Mouse (Mus musculus) embryonic facial prominence, embryonic 13.5 days (tissue): ENCODE measurements around the gene Tmem167b. TPM values are rescaled to one million over a fixed set of nuclear protein-coding genes. Genes with fewer than 3 reads are reported as not detected.
"Not testable (repeated sequence)": the region's sequence is repeated elsewhere in the genome, so short reads cannot be mapped to it uniquely, and the experiment has no call there.

Experiments used
- ATAC-seq: fragments of 200-750 bp; cut with Nextera tagmentation; 2 replicates; pipeline ENCODE4 v1.8.0; 2017; ENCODE audit warnings: low read depth; ENCODE audit not compliant: insufficient number of reproducible peaks, insufficient read depth, low FRiP score, low TSS enrichment
- H3K27ac ChIP-seq: fragments of 300-500 bp; sonication (generic); 2 replicates; pipeline ENCODE4 v1.5.1; 2015; ENCODE audit warnings: moderate library complexity, mild to moderate bottlenecking, inconsistent platforms
- H3K27me3 ChIP-seq: fragments of 300-500 bp; sonication (generic); 2 replicates; pipeline ENCODE4 v1.6.1; 2015; ENCODE audit warnings: mild to moderate bottlenecking, inconsistent platforms
- H3K36me3 ChIP-seq: fragments of 300-500 bp; sonication (generic); 2 replicates; pipeline ENCODE4 v1.6.1; 2015; ENCODE audit warnings: mild to moderate bottlenecking, inconsistent platforms
- H3K4me1 ChIP-seq: fragments of 300-500 bp; sonication (generic); 2 replicates; pipeline ENCODE4 v1.6.1; 2015; ENCODE audit warnings: inconsistent platforms
- H3K4me2 ChIP-seq: fragments of 300-500 bp; sonication (generic); 2 replicates; pipeline ENCODE4 v1.6.1; 2015; ENCODE audit warnings: moderate library complexity, mild to moderate bottlenecking, inconsistent platforms
- H3K4me3 ChIP-seq: fragments of 300-500 bp; sonication (generic); 2 replicates; pipeline ENCODE4 v1.5.1; 2015; ENCODE audit warnings: mild to moderate bottlenecking, inconsistent platforms
- H3K9ac ChIP-seq: fragments of 300-500 bp; sonication (generic); 2 replicates; pipeline ENCODE4 v1.6.1; 2015; ENCODE audit warnings: mild to moderate bottlenecking, inconsistent platforms
- H3K9me3 ChIP-seq: fragments of 300-500 bp; sonication (generic); 2 replicates; pipeline ENCODE4 v1.6.1; 2016; ENCODE audit warnings: inconsistent platforms
- WGBS: fragments of 180-500 bp; shearing (Covaris S2); methylation state at CpG from one replicate; pipeline ENCODE4 v1.1.7; 2015; ENCODE audit warnings: mixed read lengths; 5-methylcytosine and 5-hydroxymethylcytosine counted together
- polyA plus RNA-seq: library from polyadenylated mRNA; unstranded; fragments of >200 nt; fragmentation: Nextera tagmentation; extraction: Ambion mirVana; gene quantifications from 2 replicates; pipeline ENCODE4 v1.2.1, GENCODE M21; 2015

Tmem167b gene
- polyA plus RNA-seq, 1 experiment from 2014 or later: 46.3 TPM

DNA sequence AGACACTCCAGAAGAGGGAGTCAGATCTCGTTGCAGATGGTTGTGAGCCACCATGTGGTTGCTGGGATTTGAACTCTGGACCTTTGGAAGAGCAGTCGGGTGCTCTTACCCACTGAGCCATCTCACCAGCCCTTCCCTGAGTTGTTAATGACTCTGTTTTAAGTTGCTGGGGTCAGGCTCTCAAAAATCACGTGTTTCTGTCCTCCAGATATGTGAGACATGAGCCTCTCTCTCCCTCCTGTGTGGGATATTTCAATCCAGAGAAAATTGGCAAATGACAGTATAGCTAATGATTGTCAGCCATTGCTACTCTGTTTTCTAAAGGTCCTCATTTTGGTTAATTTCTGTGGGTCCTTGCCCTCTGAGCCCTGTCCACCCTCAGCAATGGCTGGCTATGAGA is 7.4 kb upstream of the Tmem167b start:
- not testable (repeated sequence) for ATAC-seq, H3K36me3 ChIP-seq, H3K9ac ChIP-seq, H3K27me3 ChIP-seq, H3K4me2 ChIP-seq, H3K4me3 ChIP-seq, H3K27ac ChIP-seq, H3K9me3 ChIP-seq
- H3K4me1 ChIP-seq: peaks cover 23% of the 10 kb centered on the region
- WGBS: 65% methylated on average over 3 of the region's 3 CpGs

DNA sequence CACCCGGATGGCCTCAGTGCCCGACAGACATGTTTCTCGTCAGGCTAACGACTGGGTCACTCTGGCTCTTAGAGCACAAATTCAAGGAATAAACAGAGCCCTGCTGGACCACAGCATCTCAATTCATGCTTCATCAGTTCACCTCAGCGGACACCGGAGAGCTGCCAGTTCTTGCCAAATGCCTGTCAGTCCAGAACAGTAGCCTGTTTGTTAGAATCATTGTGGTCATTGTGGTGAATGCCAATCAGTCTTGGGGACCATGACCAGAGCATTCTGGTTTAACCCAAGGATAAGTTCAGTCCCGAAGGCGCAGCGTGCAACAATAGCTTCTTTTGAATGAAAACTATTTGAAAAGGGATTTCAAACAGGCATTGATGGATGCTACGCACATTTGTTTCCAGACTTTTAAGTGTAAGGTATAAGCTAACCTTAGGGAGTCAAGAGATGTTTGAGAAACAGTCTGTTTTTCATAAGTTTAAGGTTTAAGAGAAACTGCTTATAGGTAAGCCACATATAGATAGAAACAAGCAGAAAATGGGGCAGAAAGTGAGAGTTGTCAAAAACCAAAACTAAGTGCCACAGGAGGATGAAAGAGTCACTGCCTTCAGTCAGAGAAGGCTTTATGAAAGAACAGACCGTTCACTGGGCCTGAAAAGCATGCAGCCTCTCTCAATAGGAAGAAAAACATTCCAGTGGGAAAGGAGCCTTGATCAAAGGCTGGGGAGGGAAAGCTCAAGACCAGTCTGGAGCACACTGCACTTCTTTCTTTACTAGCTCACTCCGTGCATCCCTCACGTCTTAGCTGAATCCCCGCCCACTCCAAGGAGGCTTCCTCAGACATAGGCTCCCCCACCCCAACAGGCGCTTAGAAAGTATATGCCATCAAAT is 6.0 kb upstream of the Tmem167b start:
- Histone ChIP-seq H3K4me2 (no peak overlapping the region), H3K4me3 (no peak overlapping the region), H3K36me3 (no peaks in the 10 kb centered on the region), H3K9me3 (no peaks in the 10 kb centered on the region), H3K9ac (0 out of 2 replicates have a peak overlapping the region, but pooled peaks have one; percentile 6), H3K4me1 (peaks cover 16% of the 10 kb centered on the region), H3K27me3 (no peaks in the 10 kb centered on the region), H3K27ac (peak overlapping the region; percentile 60)
- no peak for ATAC-seq
- WGBS: 22% methylated on average over 15 of the region's 15 CpGs

GRCm38 (mm10) chr3:108563309-108563708 is 1.0 kb upstream of the Tmem167b start:
- Histone ChIP-seq H3K36me3 (peaks cover 18% of the 10 kb centered on the region), H3K27ac (peak overlapping the region; percentile 94), H3K9ac (peak overlapping the region; percentile 87), H3K27me3 (no peaks in the 10 kb centered on the region), H3K9me3 (no peaks in the 10 kb centered on the region), H3K4me3 (peak overlapping the region; percentile 80), H3K4me1 (peaks cover 24% of the 10 kb centered on the region), H3K4me2 (peak overlapping the region; percentile 91)
- no peak for ATAC-seq
- 7% methylated on average over 4 of the region's 4 CpGs for WGBS

GRCm38 (mm10) chr3:108562777-108563271 is 558 bp upstream of the Tmem167b start:
- H3K4me1 ChIP-seq: peaks cover 21% of the 10 kb centered on the region
- peak overlapping the region; percentile 80 for H3K4me3 ChIP-seq
- 4% methylated on average over 15 of the region's 15 CpGs for WGBS
- H3K9ac ChIP-seq: peak overlapping the region; percentile 87
- H3K27me3 ChIP-seq: no peaks in the 10 kb centered on the region
- H3K36me3 ChIP-seq: peaks cover 23% of the 10 kb centered on the region
- peak overlapping the region; percentile 91 for H3K4me2 ChIP-seq
- no peaks in the 10 kb centered on the region for H3K9me3 ChIP-seq
- peak overlapping the region; percentile 94 for H3K27ac ChIP-seq
- ATAC-seq: no peak

- H3K27ac ChIP-seq: no peak overlapping the region
- H3K36me3 ChIP-seq: peaks cover 31% of the 10 kb centered on the region
- H3K4me3 ChIP-seq: no peak overlapping the region
- no peaks in the 10 kb centered on the region for H3K27me3 ChIP-seq
- H3K9ac ChIP-seq: no peak overlapping the region
- no peak overlapping the region for H3K4me2 ChIP-seq
- WGBS: 96% methylated on average over 4 of the region's 4 CpGs
- ATAC-seq: no peak
- peaks cover 16% of the 10 kb centered on the region for H3K4me1 ChIP-seq
- H3K9me3 ChIP-seq: no peaks in the 10 kb centered on the region
Measured at GRCm38 (mm10) chr3:108557888-108558287, 4.4 kb downstream of the Tmem167b start.

GRCm38 (mm10) chr3:108554587-108555312 is 7.5 kb downstream of the Tmem167b start:
- peaks cover 26% of the 10 kb centered on the region for H3K36me3 ChIP-seq
- H3K9ac ChIP-seq: peak overlapping the region; percentile 96
- H3K4me1 ChIP-seq: no peaks in the 10 kb centered on the region; the same call in 1 of the 2 replicates
- H3K9me3 ChIP-seq: no peaks in the 10 kb centered on the region
- ATAC-seq: peak; percentile 95
- no peaks in the 10 kb centered on the region for H3K27me3 ChIP-seq
- H3K27ac ChIP-seq: peak overlapping the region; percentile 92
- H3K4me2 ChIP-seq: peak overlapping the region; percentile 69
- peak overlapping the region; percentile 83 for H3K4me3 ChIP-seq
- 14% methylated on average over 22 of the region's 22 CpGs for WGBS

- Histone ChIP-seq H3K4me2 (peak overlapping the region; percentile 69), H3K27me3 (no peaks in the 10 kb centered on the region), H3K4me1 (no peaks in the 10 kb centered on the region; the same call in 1 of the 2 replicates), H3K9me3 (no peaks in the 10 kb centered on the region), H3K27ac (peak overlapping the region; percentile 92), H3K4me3 (peak overlapping the region; percentile 83), H3K36me3 (peaks cover 21% of the 10 kb centered on the region), H3K9ac (peak overlapping the region; percentile 96)
- WGBS: under 1% methylated on average over 39 of the region's 42 CpGs
- ATAC-seq: peak; percentile 12; the same call in 1 of the 2 replicates
Measured at GRCm38 (mm10) chr3:108554111-108554561, 8.1 kb downstream of the Tmem167b start.

GRCm38 (mm10) chr3:108542299-108542698 is 20.0 kb downstream of the Tmem167b start:
- 78% methylated on average over 11 of the region's 11 CpGs for WGBS
- Histone ChIP-seq H3K27ac (no peak overlapping the region), H3K4me1 (peaks cover 5% of the 10 kb centered on the region), H3K9me3 (no peaks in the 10 kb centered on the region), H3K4me2 (no peak overlapping the region), H3K36me3 (no peaks in the 10 kb centered on the region), H3K4me3 (no peak overlapping the region), H3K9ac (no peak overlapping the region), H3K27me3 (no peaks in the 10 kb centered on the region)
- no peak for ATAC-seq

DNA sequence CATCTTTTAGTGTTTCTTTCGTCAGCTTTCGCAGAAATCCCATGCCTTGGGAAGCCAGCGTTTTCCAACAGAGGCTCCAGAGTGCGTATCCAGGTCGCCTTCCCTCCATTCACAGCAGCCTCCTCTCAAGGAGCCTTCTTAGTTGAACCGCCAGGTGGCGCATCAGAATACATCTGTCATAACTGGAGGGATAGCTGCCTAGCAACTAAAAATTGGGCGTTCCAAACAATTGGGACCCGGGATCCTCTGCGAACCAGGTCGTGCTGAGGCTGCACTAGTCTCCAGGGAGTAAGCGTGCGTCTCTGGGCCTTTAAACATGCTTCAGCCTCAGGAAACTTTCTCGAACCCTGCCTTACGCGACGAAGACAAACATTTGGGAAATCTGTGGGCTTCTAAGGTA is 25.0 kb downstream of the Tmem167b start:
- H3K27ac ChIP-seq: no peak overlapping the region
- peak; percentile 71; the same call in 1 of the 2 replicates for ATAC-seq
- no peaks in the 10 kb centered on the region for H3K36me3 ChIP-seq
- H3K4me1 ChIP-seq: peaks cover 14% of the 10 kb centered on the region
- H3K9me3 ChIP-seq: no peaks in the 10 kb centered on the region
- H3K27me3 ChIP-seq: peaks cover 26% of the 10 kb centered on the region
- 0 out of 2 replicates have a peak overlapping the region, but pooled peaks have one; percentile 36 for H3K9ac ChIP-seq
- peak overlapping the region; percentile 60 for H3K4me2 ChIP-seq
- 2% methylated on average over 17 of the region's 17 CpGs for WGBS
- H3K4me3 ChIP-seq: peak overlapping the region; percentile 30

GRCm38 (mm10) chr3:108536517-108537260 is 25.6 kb downstream of the Tmem167b start, which contains the start of gene 5330417C22Rik:
Gene 5330417C22Rik (minus strand): TSS chr3:108536536.
- Histone ChIP-seq H3K9ac (peak within 1 kb of the TSS; percentile 52; the same call in 1 of the 2 replicates), H3K27ac (no peak within 1 kb of the TSS), H3K4me3 (peak within 1 kb of the TSS; percentile 50), H3K27me3 (peaks cover 26% of the 10 kb centered on the region), H3K36me3 (no peaks in the 10 kb centered on the region), H3K9me3 (no peaks in the 10 kb centered on the region), H3K4me1 (peaks cover 14% of the 10 kb centered on the region), H3K4me2 (peak within 1 kb of the TSS; percentile 86)
- peak; percentile 60; the same call in 1 of the 2 replicates for ATAC-seq
- 1% methylated on average over 35 of the region's 35 CpGs for WGBS
